Mouse (Mus musculus): ENCODE data around the gene Mbd6. TPM values are rescaled to one million over a fixed set of nuclear protein-coding genes. Genes with fewer than 3 reads are reported as not detected.
"Not testable (repeated sequence)": the region's sequence is repeated elsewhere in the genome, so short reads cannot be mapped to it uniquely, and the experiment has no call there.

Mbd6 gene
- polyA plus RNA-seq, 2 experiments from 2014 or later, result 4.0 to 10.6 TPM

GRCm38 (mm10) chr10:127312858-127313257, 24.0 kb upstream of the Mbd6 start:
- ATAC-seq, result no peak

GRCm38 (mm10) chr10:127312356-127312676, 23.5 kb upstream of the Mbd6 start:
- ATAC-seq, result peak; percentile 45

GRCm38 (mm10) chr10:127311476-127312355, 22.9 kb upstream of the Mbd6 start, which contains the start of gene Mars:
TSS of gene Mars (minus strand) at chr10:127311786.
- ATAC-seq, result peak; percentile 92

GRCm38 (mm10) chr10:127310523-127311475, 22.0 kb upstream of the Mbd6 start:
- ATAC-seq, result peak; percentile 21

- ATAC-seq, result not testable (repeated sequence)
Observed at GRCm38 (mm10) chr10:127309167-127309566, 20.3 kb upstream of the Mbd6 start.

GRCm38 (mm10) chr10:127303136-127303535, 14.3 kb upstream of the Mbd6 start:
- no peak for ATAC-seq

GRCm38 (mm10) chr10:127300361-127300760, 11.5 kb upstream of the Mbd6 start:
- ATAC-seq, result no peak

GRCm38 (mm10) chr10:127297015-127297871, 8.4 kb upstream of the Mbd6 start:
- ATAC-seq, result no peak

- ATAC-seq, result no peak
Observed at GRCm38 (mm10) chr10:127295986-127296794, 7.4 kb upstream of the Mbd6 start.

- ATAC-seq, result no peak
Observed at GRCm38 (mm10) chr10:127294895-127295510, 6.2 kb upstream of the Mbd6 start.

- no peak for ATAC-seq
Observed at GRCm38 (mm10) chr10:127293590-127294113, 4.8 kb upstream of the Mbd6 start.

- no peak for ATAC-seq
Observed at GRCm38 (mm10) chr10:127292987-127293538, 4.2 kb upstream of the Mbd6 start.

- no peak for ATAC-seq
Observed at GRCm38 (mm10) chr10:127291881-127292638, 3.2 kb upstream of the Mbd6 start.

GRCm38 (mm10) chr10:127290930-127291880, 2.4 kb upstream of the Mbd6 start:
- peak; percentile 11 for ATAC-seq

GRCm38 (mm10) chr10:127290307-127290929, 1.6 kb upstream of the Mbd6 start:
- peak; percentile 82 for ATAC-seq

- peak; percentile 28 for ATAC-seq
Observed at GRCm38 (mm10) chr10:127289573-127290191, 864 bp upstream of the Mbd6 start.

GRCm38 (mm10) chr10:127288328-127288799, 454 bp downstream of the Mbd6 start:
- no peak for ATAC-seq

Data from activated CD4-positive, CD25-positive, alpha-beta regulatory T cell, adult 4 months (primary cell).